Mouse (Mus musculus) hindbrain, embryonic 12.5 days (tissue): ENCODE measurements around the gene Ankrd34a. TPM values are rescaled to one million over a fixed set of nuclear protein-coding genes. Genes with fewer than 3 reads are reported as not detected.

Source experiments
- ATAC-seq: fragments of 200-750 bp; cut with Nextera tagmentation; 2 replicates; pipeline ENCODE4 v1.8.0; 2017; ENCODE audit warnings: moderate TSS enrichment; ENCODE audit not compliant: low FRiP score
- H3K27ac ChIP-seq: fragments of 300-500 bp; sonication (generic); 2 replicates; pipeline ENCODE4 v1.5.1; 2016; ENCODE audit warnings: mild to moderate bottlenecking
- H3K27me3 ChIP-seq: fragments of 300-500 bp; sonication (generic); 2 replicates; pipeline ENCODE4 v1.6.1; 2016; ENCODE audit warnings: mild to moderate bottlenecking
- H3K36me3 ChIP-seq: fragments of 300-500 bp; sonication (generic); 2 replicates; pipeline ENCODE4 v1.6.1; 2016; ENCODE audit warnings: mild to moderate bottlenecking
- H3K4me1 ChIP-seq: fragments of 300-500 bp; sonication (generic); 2 replicates; pipeline ENCODE4 v1.6.1; 2016
- H3K4me2 ChIP-seq: fragments of 300-500 bp; sonication (generic); replicated peaks from 2 replicates; pipeline ENCODE4 v1.6.1; 2016; ENCODE audit warnings: mild to moderate bottlenecking
- H3K4me3 ChIP-seq: fragments of 300-500 bp; sonication (generic); 2 replicates; pipeline ENCODE4 v1.5.1; 2016; ENCODE audit warnings: mild to moderate bottlenecking
- H3K9ac ChIP-seq: fragments of 300-500 bp; sonication (generic); 2 replicates; pipeline ENCODE4 v1.6.1; 2016; ENCODE audit warnings: mild to moderate bottlenecking, moderate library complexity
- H3K9me3 ChIP-seq: fragments of 300-500 bp; sonication (generic); replicated peaks from 2 replicates; pipeline ENCODE4 v1.6.1; 2016; ENCODE audit warnings: mild to moderate bottlenecking
- WGBS: fragments of 180-500 bp; shearing (Covaris S2); methylation state at CpG from one replicate; pipeline ENCODE4 v1.1.7; 2016; 5-methylcytosine and 5-hydroxymethylcytosine counted together
- polyA plus RNA-seq: library from polyadenylated mRNA; unstranded; fragments of >200 nt; fragmentation: Nextera tagmentation; extraction: Ambion mirVana; gene quantifications from 2 replicates; pipeline ENCODE4 v1.2.1, GENCODE M21; 2016

Ankrd34a gene
- polyA plus RNA-seq, 1 experiment from 2014 or later: 5.1 TPM

GRCm38 (mm10) chr3:96635906-96636305 lies 39.5 kb downstream of the Ankrd34a start:
- peaks cover 52% of the 10 kb centered on the region for H3K36me3 ChIP-seq

GRCm38 (mm10) chr3:96636448-96636847 lies 40.0 kb downstream of the Ankrd34a start:
- Histone ChIP-seq H3K27me3 (no peaks in the 10 kb centered on the region), H3K9me3 (no peaks in the 10 kb centered on the region), H3K27ac (no peak overlapping the region), H3K36me3 (peaks cover 47% of the 10 kb centered on the region), H3K9ac (peak overlapping the region; percentile 95), H3K4me1 (peaks cover 17% of the 10 kb centered on the region), H3K4me2 (peak overlapping the region; percentile 87), H3K4me3 (peak overlapping the region; percentile 94)
- no peak for ATAC-seq
- 69% methylated on average over 11 of the region's 11 CpGs for WGBS

More at GRCm38 (mm10) chr3:96635906-96636305, 39.5 kb downstream of the Ankrd34a start:
- peak overlapping the region; percentile 94 for H3K4me3 ChIP-seq
- H3K4me1 ChIP-seq: peaks cover 21% of the 10 kb centered on the region
- peak overlapping the region; percentile 81 for H3K27ac ChIP-seq
- WGBS: 9% methylated on average over 15 of the region's 15 CpGs
- no peak; the same call in 1 of the 2 replicates for ATAC-seq
- peak overlapping the region; percentile 87 for H3K4me2 ChIP-seq
- no peaks in the 10 kb centered on the region for H3K9me3 ChIP-seq
- no peaks in the 10 kb centered on the region for H3K27me3 ChIP-seq
- H3K9ac ChIP-seq: peak overlapping the region; percentile 95

DNA sequence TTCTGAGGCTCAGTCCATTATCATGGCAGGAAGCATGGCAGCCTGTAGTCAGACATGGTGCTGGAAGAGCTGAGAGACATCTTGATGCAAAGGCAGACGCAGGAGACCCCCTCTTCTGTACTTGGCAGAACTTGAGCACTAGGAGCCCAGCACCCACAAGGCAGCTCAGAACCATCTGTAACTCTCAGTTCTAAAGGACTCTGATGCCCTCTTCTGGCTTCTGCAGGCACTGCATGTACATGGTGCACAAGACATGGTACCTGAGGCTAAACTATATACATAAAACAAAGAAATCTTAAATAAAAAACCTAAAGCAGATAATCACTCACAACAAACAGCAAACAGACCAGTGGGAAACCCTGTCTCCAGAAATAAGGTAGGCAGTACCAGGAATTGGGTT lies 42.8 kb downstream of the Ankrd34a start:
- Histone ChIP-seq H3K27ac (no peak overlapping the region), H3K9me3 (no peaks in the 10 kb centered on the region), H3K4me3 (no peak overlapping the region), H3K36me3 (peaks cover 43% of the 10 kb centered on the region), H3K27me3 (no peaks in the 10 kb centered on the region), H3K9ac (no peak overlapping the region), H3K4me1 (peaks cover 17% of the 10 kb centered on the region), H3K4me2 (no peak overlapping the region)
- no peak for ATAC-seq
- WGBS: 77% methylated on average over 1 of the region's 1 CpGs

GRCm38 (mm10) chr3:96645018-96645649 lies 48.7 kb downstream of the Ankrd34a start, which contains the start of gene Itga10:
Itga10 (plus strand) TSS chr3:96645584.
- no peaks in the 10 kb centered on the region for H3K9me3 ChIP-seq
- H3K9ac ChIP-seq: no peak within 1 kb of the TSS
- no peak within 1 kb of the TSS for H3K4me2 ChIP-seq
- no peak for ATAC-seq
- H3K4me1 ChIP-seq: no peaks in the 10 kb centered on the region
- WGBS: 67% methylated on average over 7 of the region's 7 CpGs
- no peak within 1 kb of the TSS for H3K27ac ChIP-seq
- peaks cover 26% of the 10 kb centered on the region for H3K36me3 ChIP-seq
- H3K4me3 ChIP-seq: no peak within 1 kb of the TSS
- no peaks in the 10 kb centered on the region for H3K27me3 ChIP-seq

GRCm38 (mm10) chr3:96647365-96647764 lies 50.9 kb downstream of the Ankrd34a start:
- Histone ChIP-seq H3K27ac (no peak overlapping the region), H3K27me3 (no peaks in the 10 kb centered on the region), H3K36me3 (peaks cover 16% of the 10 kb centered on the region), H3K4me3 (no peak overlapping the region), H3K4me2 (no peak overlapping the region), H3K4me1 (no peaks in the 10 kb centered on the region), H3K9ac (no peak overlapping the region), H3K9me3 (no peaks in the 10 kb centered on the region)
- 71% methylated on average over 3 of the region's 3 CpGs for WGBS
- ATAC-seq: no peak

Other genes starting within 250 kb of the Ankrd34a start
- not detected in 2 replicates for gene BC107364, start 144.3 kb upstream of the Ankrd34a start, polyA plus RNA-seq
- gene Hfe2, start 71.5 kb upstream of the Ankrd34a start, polyA plus RNA-seq: 0.70 and 2.5 TPM in 2 replicates
- gene Txnip, start 38.7 kb upstream of the Ankrd34a start, polyA plus RNA-seq: 58.7 and 59.9 TPM in 2 replicates
- gene Gm16253, start 19.7 kb upstream of the Ankrd34a start, polyA plus RNA-seq: 1.3 and 1.7 TPM in 2 replicates
- gene Polr3gl, start 2.5 kb upstream of the Ankrd34a start, polyA plus RNA-seq: 40.0 and 42.3 TPM in 2 replicates
- 6.6 and 7.3 TPM in 2 replicates for gene Lix1l, start 4.5 kb downstream of the Ankrd34a start, polyA plus RNA-seq
- 142 and 152 TPM in 2 replicates for gene Rbm8a, start 33.3 kb downstream of the Ankrd34a start, polyA plus RNA-seq
- 40.8 and 48.2 TPM in 2 replicates for gene Pex11b, start 38.7 kb downstream of the Ankrd34a start, polyA plus RNA-seq
- 0.31 and 0.36 TPM in 2 replicates for gene Gm42957, start 38.8 kb downstream of the Ankrd34a start, polyA plus RNA-seq
- gene Itga10, start 48.9 kb downstream of the Ankrd34a start, polyA plus RNA-seq: 0.71 and 1.3 TPM in 2 replicates
- 0.57 and 0.58 TPM in 2 replicates for gene Ankrd35, start 73.5 kb downstream of the Ankrd34a start, polyA plus RNA-seq
- 48.2 and 55.0 TPM in 2 replicates for gene Pias3, start 99.7 kb downstream of the Ankrd34a start, polyA plus RNA-seq
- gene Nudt17, start 111.9 kb downstream of the Ankrd34a start, polyA plus RNA-seq: 10.9 and 13.9 TPM in 2 replicates
- gene Polr3c, start 131.0 kb downstream of the Ankrd34a start, polyA plus RNA-seq: 35.9 and 36.0 TPM in 2 replicates
- gene Rnf115, start 131.0 kb downstream of the Ankrd34a start, polyA plus RNA-seq: 78.2 and 87.9 TPM in 2 replicates
- gene Pdzk1, start 232.6 kb downstream of the Ankrd34a start, polyA plus RNA-seq: 0.09 TPM in 1 of 2 replicates, not detected in the other
- gene Cd160, start 232.7 kb downstream of the Ankrd34a start, polyA plus RNA-seq: 0.13 and 0.19 TPM in 2 replicates